Mouse (Mus musculus): ENCODE measurements at regions not wholly inside any gene's neighbourhood (a gene's known extent, or its start where the extent isn't known, plus 50 kb on each side); places are given as distances from the start of the nearest gene placed in this dataset.

GRCm38 (mm10) chr9:59129252-59129651 lies 93.0 kb upstream of the Neo1 start:
- TF ChIP-seq CTCF (IDR thresholded peaks at IDR 0.05) = no peak
- TF ChIP-seq EP300 (IDR thresholded peaks at IDR 0.05) = no peak
